Mouse (Mus musculus) kidney, adult 2 months (tissue): ENCODE results near the gene Igfbpl1. TPM values are rescaled to one million over a fixed set of nuclear protein-coding genes. Genes with fewer than 3 reads are reported as not detected.
A peak's percentile ranks its signal among the peaks of the same experiment; 100 is the strongest.

ENCODE experiments used
- DNase-seq: peaks from one replicate; pipeline ENCODE4 v3.0.0; 2021
- H3K27ac ChIP-seq: fragments of 200-500 bp; 2 replicates; pipeline ENCODE4 v1.5.1; 2012; ENCODE audit warnings: low read depth, low read length, control low read depth, inconsistent platforms; ENCODE audit not compliant: insufficient read depth
- H3K27me3 ChIP-seq: fragments of 200-500 bp; replicated peaks from 2 replicates; pipeline ENCODE4 v1.6.1; 2012; ENCODE audit warnings: mild to moderate bottlenecking, moderate library complexity, low read length, inconsistent platforms; ENCODE audit not compliant: control insufficient read depth, insufficient read depth
- H3K36me3 ChIP-seq: fragments of 200-500 bp; 2 replicates; pipeline ENCODE4 v1.6.1; 2012; ENCODE audit warnings: mild to moderate bottlenecking, moderate library complexity, low read length, inconsistent platforms; ENCODE audit not compliant: control insufficient read depth, insufficient read depth
- H3K4me1 ChIP-seq: fragments of 200-500 bp; 2 replicates; pipeline ENCODE4 v1.6.1; 2011; ENCODE audit warnings: low read length; ENCODE audit not compliant: control insufficient read depth, insufficient read depth
- H3K4me3 ChIP-seq: fragments of 200-500 bp; 2 replicates; pipeline ENCODE4 v1.5.1; 2011; ENCODE audit warnings: mild to moderate bottlenecking, low read depth, low read length, control low read depth; ENCODE audit not compliant: insufficient read depth
- CTCF ChIP-seq: fragments of 200-500 bp; conservative IDR thresholded peaks from 2 replicates; pipeline ENCODE4 v1.5.1; 2011; ENCODE audit warnings: low read depth, mild to moderate bottlenecking, control low read depth, low read length, moderate library complexity, mixed read lengths; ENCODE audit not compliant: insufficient read depth, insufficient read length
- POLR2A ChIP-seq: fragments of 200-500 bp; IDR thresholded peaks from one replicate; pipeline ENCODE4 v1.6.1; 2011; ENCODE audit warnings: low read depth, low read length, control low read depth
- WGBS: fragments of 180-500 bp; shearing (Covaris S2); methylation state at CpG from one replicate; pipeline ENCODE4 v1.1.7; 2018; 5-methylcytosine and 5-hydroxymethylcytosine counted together
- polyA plus RNA-seq: library from polyadenylated mRNA; depleted of rRNA; stranded (reverse); fragments of >200 nt; gene quantifications from 2 replicates; pipeline ENCODE4 v1.2.3, GENCODE M21; 2012

Gene Igfbpl1
- polyA plus RNA-seq, 1 experiment: not detected

GRCm38 (mm10) chr4:45769141-45769540 is 57.6 kb downstream of the Igfbpl1 start:
- no peaks in the 10 kb centered on the region for H3K36me3 ChIP-seq
- no peaks in the 10 kb centered on the region for H3K4me1 ChIP-seq
- TF ChIP-seq POLR2A (no peak), CTCF (no peak)
- H3K27ac ChIP-seq: no peak overlapping the region
- no peak overlapping the region for H3K4me3 ChIP-seq
- WGBS: 68% methylated on average over 10 of the region's 10 CpGs
- DNase-seq: peak; percentile 13
- H3K27me3 ChIP-seq: no peaks in the 10 kb centered on the region

GRCm38 (mm10) chr4:45767891-45768558 is 58.7 kb downstream of the Igfbpl1 start:
- Histone ChIP-seq H3K4me3 (no peak overlapping the region), H3K4me1 (no peaks in the 10 kb centered on the region), H3K27ac (no peak overlapping the region), H3K27me3 (no peaks in the 10 kb centered on the region), H3K36me3 (no peaks in the 10 kb centered on the region)
- TF ChIP-seq POLR2A (no peak), CTCF (no peak)
- DNase-seq: no peak
- 59% methylated on average over 11 of the region's 11 CpGs for WGBS

GRCm38 (mm10) chr4:45766774-45767173 is 59.9 kb downstream of the Igfbpl1 start:
- no peaks in the 10 kb centered on the region for H3K36me3 ChIP-seq
- TF ChIP-seq CTCF: no peak
- no peak for TF ChIP-seq POLR2A
- DNase-seq: no peak
- H3K4me3 ChIP-seq: no peak overlapping the region
- H3K27me3 ChIP-seq: no peaks in the 10 kb centered on the region
- 96% methylated on average over 7 of the region's 7 CpGs for WGBS
- H3K4me1 ChIP-seq: no peaks in the 10 kb centered on the region
- H3K27ac ChIP-seq: no peak overlapping the region

- Histone ChIP-seq H3K4me1 (no peaks in the 10 kb centered on the region), H3K27ac (no peak overlapping the region), H3K36me3 (no peaks in the 10 kb centered on the region), H3K4me3 (no peak overlapping the region), H3K27me3 (no peaks in the 10 kb centered on the region)
- DNase-seq: no peak
- TF ChIP-seq CTCF: no peak
- TF ChIP-seq POLR2A: no peak
- 18% methylated on average over 16 of the region's 18 CpGs for WGBS
Measured at GRCm38 (mm10) chr4:45765565-45766201, 61.0 kb downstream of the Igfbpl1 start.

GRCm38 (mm10) chr4:45765121-45765564 is 61.6 kb downstream of the Igfbpl1 start:
- Histone ChIP-seq H3K4me3 (no peak overlapping the region), H3K27me3 (no peaks in the 10 kb centered on the region), H3K4me1 (no peaks in the 10 kb centered on the region), H3K27ac (no peak overlapping the region), H3K36me3 (no peaks in the 10 kb centered on the region)
- WGBS: 15% methylated on average over 16 of the region's 16 CpGs
- TF ChIP-seq CTCF (no peak), POLR2A (no peak)
- DNase-seq: no peak

- no peak for TF ChIP-seq POLR2A
- no peak for TF ChIP-seq CTCF
- no peak for DNase-seq
- H3K4me3 ChIP-seq: no peak overlapping the region
- no peaks in the 10 kb centered on the region for H3K36me3 ChIP-seq
- WGBS: 34% methylated on average over 10 of the region's 10 CpGs
- no peaks in the 10 kb centered on the region for H3K4me1 ChIP-seq
- no peak overlapping the region for H3K27ac ChIP-seq
- H3K27me3 ChIP-seq: no peaks in the 10 kb centered on the region
Measured at GRCm38 (mm10) chr4:45764141-45764494, 62.6 kb downstream of the Igfbpl1 start.

GRCm38 (mm10) chr4:45763288-45764140 is 63.2 kb downstream of the Igfbpl1 start:
- Histone ChIP-seq H3K4me3 (no peak overlapping the region), H3K27ac (no peak overlapping the region), H3K4me1 (no peaks in the 10 kb centered on the region), H3K36me3 (no peaks in the 10 kb centered on the region), H3K27me3 (no peaks in the 10 kb centered on the region)
- WGBS: 30% methylated on average over 18 of the region's 18 CpGs
- DNase-seq: no peak
- TF ChIP-seq POLR2A: no peak
- TF ChIP-seq CTCF: no peak
